Mouse (Mus musculus) adrenal gland, adult 10 weeks (tissue): ENCODE measurements around the gene Dnajb4. TPM values are rescaled to one million over a fixed set of nuclear protein-coding genes. Genes with fewer than 3 reads are reported as not detected.

Source experiments
- polyA plus RNA-seq: library from polyadenylated mRNA; stranded (reverse); fragments of 350-450 nt; fragmentation: Illumina TruSeq; extraction: RNeasy Lipid Tissue Mini Kit (QIAGEN cat#74804); gene quantifications from one replicate; pipeline ENCODE4 v1.2.3, GENCODE M21; 2014; ENCODE audit warnings: low read depth, low replicate concordance

The Dnajb4 gene
- 287 TPM for polyA plus RNA-seq

GRCm38 (mm10) chr3:152209967-152210634 lies at the start of gene Dnajb4, which contains the start of gene Fubp1:
Gene Dnajb4, minus strand, starts transcription at chr3:152210302.
Gene Fubp1, plus strand, starts transcription at chr3:152210422.

DNA sequence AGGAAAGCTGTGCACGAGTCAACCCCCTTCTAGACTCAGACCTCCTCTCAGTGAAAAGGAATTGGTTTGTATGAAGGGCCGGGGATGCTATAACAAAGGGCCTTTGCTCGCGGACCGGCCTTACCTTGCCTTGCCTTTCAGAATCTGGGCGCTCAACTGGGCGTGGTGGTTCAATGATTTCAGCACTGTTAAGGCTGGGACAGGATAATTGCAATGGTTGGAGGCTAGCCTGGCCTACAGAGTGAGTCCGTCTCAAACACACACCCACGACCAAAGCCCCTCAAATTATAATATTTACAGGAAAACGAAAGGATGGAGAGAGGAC lies 44.0 kb downstream of the Dnajb4 start, which contains the start of gene Gipc2:
Gipc2 (minus strand) TSS at position 132 of the 325 bp plus-strand sequence.

Other genes with a start within 250 kb of the Dnajb4 start
- 3.1 TPM for gene Gipc2, start 44.1 kb downstream of the Dnajb4 start, polyA plus RNA-seq
- 211 TPM for gene Fubp1, start 120 bp upstream of the Dnajb4 start, polyA plus RNA-seq
- gene Nexn, start 56.0 kb upstream of the Dnajb4 start, polyA plus RNA-seq, result 43.9 TPM
- gene Miga1, start 130.1 kb upstream of the Dnajb4 start, polyA plus RNA-seq, result 25.8 TPM
- gene Usp33, start 136.2 kb upstream of the Dnajb4 start, polyA plus RNA-seq, result 204 TPM
- 55.5 TPM for gene Zzz3, start 185.2 kb upstream of the Dnajb4 start, polyA plus RNA-seq